Mouse (Mus musculus) heart, postnatal 0 days (tissue): ENCODE measurements around the gene Zbtb41.

Experiments
- CTCF ChIP-seq: IDR thresholded peaks from 2 replicates; pipeline ENCODE4 v1.5.1; 2016; ENCODE audit warnings: antibody characterized with exemption, control low read depth, low read depth
- EP300 ChIP-seq: IDR thresholded peaks from 2 replicates; pipeline ENCODE4 v1.6.1; 2016; ENCODE audit warnings: antibody characterized with exemption, low read depth

- TF ChIP-seq CTCF (no peak), EP300 (no peak)
Observed at GRCm38 (mm10) chr1:139425006-139425405, 2.9 kb downstream of the Zbtb41 start.
